Mouse (Mus musculus) embryo, embryonic 11.5 days (tissue): ENCODE results near the gene Olfr874.
A peak's percentile ranks its signal among the peaks of the same experiment; 100 is the strongest.

Experiments
- DNase-seq: peaks from one replicate; pipeline ENCODE4 v3.0.0-alpha.2; 2012; ENCODE audit warnings: low read depth, low spot score

Gene Olfr874

GRCm38 (mm10) chr9:37744806-37745205 lies at the start of gene Olfr874:
Olfr874 (plus strand) TSS chr9:37745106.
- DNase-seq: no peak

- DNase-seq: no peak
These were observed 28.8 kb upstream of the Olfr874 start, which contains the start of gene Olfr160 for GRCm38 (mm10) chr9:37716150-37716549. Olfr160 (minus strand) TSS chr9:37716250.

DNA sequence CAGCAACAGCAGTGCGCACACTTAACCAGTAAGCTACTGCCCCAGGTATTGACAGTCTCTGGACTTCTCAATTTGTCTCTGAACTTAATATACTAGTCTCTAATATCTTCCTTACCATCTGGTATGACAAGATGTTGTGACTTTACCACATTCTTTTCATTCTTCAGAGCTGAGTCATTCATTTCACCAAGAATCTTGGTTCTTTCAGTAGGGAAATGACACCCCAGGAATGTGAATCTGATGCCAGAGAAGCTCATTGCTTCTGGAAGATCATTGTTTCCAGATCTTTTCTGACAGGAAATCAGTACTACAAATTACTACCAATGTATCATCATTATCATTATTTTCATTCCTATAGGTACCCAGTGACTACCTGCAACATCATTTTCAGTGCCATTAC lies 10.6 kb upstream of the Olfr874 start:
- DNase-seq: no peak

- no peak for DNase-seq
These were observed 5.6 kb downstream of the Olfr874 start for GRCm38 (mm10) chr9:37750319-37751075.

- DNase-seq: no peak
These were observed 6.6 kb downstream of the Olfr874 start for GRCm38 (mm10) chr9:37751467-37751866.

GRCm38 (mm10) chr9:37752006-37752405 lies 7.1 kb downstream of the Olfr874 start:
- DNase-seq: no peak

- no peak for DNase-seq
These were observed 16.8 kb downstream of the Olfr874 start for GRCm38 (mm10) chr9:37761728-37762127.

- no peak for DNase-seq
These were observed 17.6 kb downstream of the Olfr874 start for GRCm38 (mm10) chr9:37762541-37762940.

- DNase-seq: no peak
These were observed 25.8 kb downstream of the Olfr874 start for GRCm38 (mm10) chr9:37770661-37771060.

GRCm38 (mm10) chr9:37771759-37772158 lies 26.9 kb downstream of the Olfr874 start, which contains the start of gene Olfr875:
Olfr875 (plus strand) TSS chr9:37771857.
- no peak for DNase-seq

- DNase-seq: peak; percentile 13
These were observed 37.9 kb downstream of the Olfr874 start for GRCm38 (mm10) chr9:37782766-37783260.

- DNase-seq: peak; percentile 7
These were observed 38.8 kb downstream of the Olfr874 start for GRCm38 (mm10) chr9:37783394-37784387.

GRCm38 (mm10) chr9:37786411-37786810 lies 41.5 kb downstream of the Olfr874 start:
- no peak for DNase-seq
